Mouse (Mus musculus) MEL (cell line): ENCODE results near the gene Ints2. TPM values are rescaled to one million over a fixed set of nuclear protein-coding genes. Genes with fewer than 3 reads are reported as not detected.

Source experiments
- DNase-seq: peaks from one replicate; pipeline ENCODE4 v3.0.0; 2011; ENCODE audit warnings: low read depth, low spot score
- H3K27ac ChIP-seq: 2 replicates; pipeline ENCODE4 v1.5.1; 2012; ENCODE audit warnings: low read depth, mild to moderate bottlenecking, control low read depth, low read length, moderate library complexity; ENCODE audit not compliant: control insufficient read depth
- H3K27me3 ChIP-seq, 2 experiments: fragments of 150-350 bp in 1 of 2; sonication (generic) in 1 of 2; 2 replicates each; pipeline ENCODE4 v1.6.1; 2012; ENCODE audit warnings: low read length in 2 of 2, mild to moderate bottlenecking in 2 of 2, improper control_type of control experiment in 1 of 2, moderate library complexity in 1 of 2; ENCODE audit not compliant: insufficient read depth in 2 of 2, control insufficient read depth in 1 of 2
- H3K36me3 ChIP-seq, 2 experiments: 2 replicates each; pipeline ENCODE4 v1.6.1; 2012 to 2014; ENCODE audit warnings: low read length in 2 of 2, improper control_type of control experiment in 1 of 2, inconsistent platforms in 1 of 2, mild to moderate bottlenecking in 1 of 2; ENCODE audit not compliant: insufficient read depth in 2 of 2, control insufficient read depth in 1 of 2
- H3K4me1 ChIP-seq, 2 experiments: fragments of 150-350 bp in 1 of 2; sonication (generic) in 1 of 2; 2 replicates each; pipeline ENCODE4 v1.6.1; 2012; ENCODE audit warnings: low read length in 2 of 2, improper control_type of control experiment in 1 of 2, mild to moderate bottlenecking in 1 of 2; ENCODE audit not compliant: insufficient read depth in 2 of 2, control insufficient read depth in 1 of 2
- H3K4me3 ChIP-seq, 2 experiments: fragments of 150-350 bp in 1 of 2; sonication (generic) in 1 of 2; 2 replicates each; pipeline ENCODE4 v1.5.1; 2012; ENCODE audit warnings: low read depth in 2 of 2, low read length in 2 of 2, mild to moderate bottlenecking in 2 of 2, moderate library complexity in 2 of 2, control low read depth in 1 of 2, improper control_type of control experiment in 1 of 2; ENCODE audit not compliant: control insufficient read depth in 1 of 2, insufficient read depth in 1 of 2
- H3K79me2 ChIP-seq: 2 replicates; pipeline ENCODE4 v1.6.1; 2012; ENCODE audit warnings: mild to moderate bottlenecking, low read length, moderate library complexity; ENCODE audit not compliant: control insufficient read depth, poor library complexity, insufficient read depth
- H3K9ac ChIP-seq: 2 replicates; pipeline ENCODE4 v1.6.1; 2012; ENCODE audit warnings: low read depth, mild to moderate bottlenecking, control low read depth, low read length, moderate library complexity; ENCODE audit not compliant: control insufficient read depth, poor library complexity, severe bottlenecking
- H3K9me3 ChIP-seq: fragments of 150-350 bp; sonication (generic); replicated peaks from 2 replicates; pipeline ENCODE4 v1.6.1; 2012; ENCODE audit warnings: mild to moderate bottlenecking, low read length, improper control_type of control experiment, moderate library complexity; ENCODE audit not compliant: insufficient read depth
- BHLHE40 ChIP-seq: IDR thresholded peaks from 2 replicates; pipeline ENCODE4 v1.6.1; 2012; ENCODE audit warnings: low read depth, mild to moderate bottlenecking, inconsistent platforms, low read length, improper control_type of control experiment, borderline replicate concordance
- CHD1 ChIP-seq: IDR thresholded peaks from 2 replicates; pipeline ENCODE4 v1.6.1; 2012; ENCODE audit warnings: low read depth, mild to moderate bottlenecking, inconsistent platforms, low read length, improper control_type of control experiment
- CHD2 ChIP-seq: IDR thresholded peaks from 2 replicates; pipeline ENCODE4 v1.6.1; 2011; ENCODE audit warnings: low read length, improper control_type of control experiment
- CTCF ChIP-seq, 3 experiments: IDR thresholded peaks in 2 of 3; conservative IDR thresholded peaks in 1 of 3; 2 replicates each; pipeline ENCODE4 v1.5.1; 2011 to 2012; ENCODE audit warnings: low read length in 3 of 3, low read depth in 2 of 3, mild to moderate bottlenecking in 2 of 3, improper control_type of control experiment in 1 of 3, inconsistent platforms in 1 of 3, mixed read lengths in 1 of 3, moderate library complexity in 1 of 3; ENCODE audit not compliant: control insufficient read depth in 1 of 3, insufficient read depth in 1 of 3, poor library complexity in 1 of 3, severe bottlenecking in 1 of 3
- E2F4 ChIP-seq: IDR thresholded peaks from 2 replicates; pipeline ENCODE4 v1.6.1; 2011; ENCODE audit warnings: low read depth, low read length, improper control_type of control experiment, borderline replicate concordance
- ELF1 ChIP-seq: IDR thresholded peaks from 2 replicates; pipeline ENCODE4 v1.6.1; 2014; ENCODE audit warnings: low read depth, mild to moderate bottlenecking, inconsistent platforms, low read length, improper control_type of control experiment, moderate library complexity
- EP300 ChIP-seq, 2 experiments: IDR thresholded peaks; 2 replicates each; pipeline ENCODE4 v1.6.1; 2011; ENCODE audit warnings: improper control_type of control experiment in 2 of 2, low read length in 2 of 2, low read depth in 1 of 2, mild to moderate bottlenecking in 1 of 2
- GABPA ChIP-seq: IDR thresholded peaks from 2 replicates; pipeline ENCODE4 v1.6.1; 2012; ENCODE audit warnings: low read depth, mild to moderate bottlenecking, inconsistent platforms, low read length, improper control_type of control experiment, moderate library complexity
- GATA1 ChIP-seq: IDR thresholded peaks from 2 replicates; pipeline ENCODE4 v1.6.1; 2011; ENCODE audit warnings: low read depth, low read length, improper control_type of control experiment
- HCFC1 ChIP-seq: IDR thresholded peaks from 2 replicates; pipeline ENCODE4 v1.6.1; 2012; ENCODE audit warnings: low read depth, mild to moderate bottlenecking, inconsistent platforms, low read length, improper control_type of control experiment, moderate library complexity
- JUND ChIP-seq: IDR thresholded peaks from 2 replicates; pipeline ENCODE4 v1.6.1; 2011; ENCODE audit warnings: low read depth, mild to moderate bottlenecking, improper control_type of control experiment, low read length
- KAT2A ChIP-seq: conservative IDR thresholded peaks from 2 replicates; pipeline ENCODE4 v1.6.1; 2012; ENCODE audit warnings: low read depth, low read length, improper control_type of control experiment, inconsistent platforms
- MAFK ChIP-seq: IDR thresholded peaks from 2 replicates; pipeline ENCODE4 v1.6.1; 2011; ENCODE audit warnings: low read depth, mild to moderate bottlenecking, low read length, improper control_type of control experiment, borderline replicate concordance
- MAX ChIP-seq: IDR thresholded peaks from 2 replicates; pipeline ENCODE4 v1.6.1; 2011; ENCODE audit warnings: low read length, improper control_type of control experiment
- MAZ ChIP-seq: IDR thresholded peaks from 2 replicates; pipeline ENCODE4 v1.6.1; 2012; ENCODE audit warnings: low read depth, mild to moderate bottlenecking, inconsistent platforms, low read length, improper control_type of control experiment
- MEF2A ChIP-seq: IDR thresholded peaks from 2 replicates; pipeline ENCODE4 v1.6.1; 2014; ENCODE audit warnings: low read depth, mild to moderate bottlenecking, inconsistent platforms, low read length, improper control_type of control experiment; ENCODE audit not compliant: poor library complexity, insufficient replicate concordance, severe bottlenecking; ENCODE audit errors: extremely low read depth
- MXI1 ChIP-seq: IDR thresholded peaks from 2 replicates; pipeline ENCODE4 v1.6.1; 2011; ENCODE audit warnings: mild to moderate bottlenecking, low read depth, low read length, improper control_type of control experiment
- MYB ChIP-seq: IDR thresholded peaks from 2 replicates; pipeline ENCODE4 v1.6.1; 2011; ENCODE audit warnings: mild to moderate bottlenecking, low read depth, low read length, improper control_type of control experiment
- MYC ChIP-seq: IDR thresholded peaks from 2 replicates; pipeline ENCODE4 v1.6.1; 2011; ENCODE audit warnings: low read depth, mild to moderate bottlenecking, low read length, improper control_type of control experiment, moderate library complexity
- NELFE ChIP-seq: IDR thresholded peaks from 2 replicates; pipeline ENCODE4 v1.6.1; 2011; ENCODE audit warnings: low read depth, low read length, improper control_type of control experiment
- NRF1 ChIP-seq: IDR thresholded peaks from 2 replicates; pipeline ENCODE4 v1.6.1; 2014; ENCODE audit warnings: low read depth, mild to moderate bottlenecking, inconsistent platforms, low read length, improper control_type of control experiment, moderate library complexity; ENCODE audit not compliant: poor library complexity, insufficient read depth, severe bottlenecking
- POLR2A ChIP-seq, 2 experiments: IDR thresholded peaks; 2 replicates each; pipeline ENCODE4 v1.6.1; 2011 to 2012; ENCODE audit warnings: low read length in 2 of 2, mild to moderate bottlenecking in 2 of 2, control low read depth in 1 of 2, improper control_type of control experiment in 1 of 2, low read depth in 1 of 2, moderate library complexity in 1 of 2; ENCODE audit not compliant: control insufficient read depth in 1 of 2, insufficient read depth in 1 of 2, poor library complexity in 1 of 2
- POLR2AphosphoS2 ChIP-seq: IDR thresholded peaks from 2 replicates; pipeline ENCODE4 v1.6.1; 2011; ENCODE audit warnings: low read length, improper control_type of control experiment
- POLR2AphosphoS5 ChIP-seq: IDR thresholded peaks from 2 replicates; pipeline ENCODE4 v1.6.1; 2012; ENCODE audit warnings: low read depth, borderline replicate concordance, mild to moderate bottlenecking, inconsistent platforms, low read length, moderate library complexity, mixed read lengths
- RAD21 ChIP-seq: IDR thresholded peaks from 2 replicates; pipeline ENCODE4 v1.6.1; 2011; ENCODE audit warnings: mild to moderate bottlenecking, low read depth, low read length, improper control_type of control experiment
- RCOR1 ChIP-seq: IDR thresholded peaks from 2 replicates; pipeline ENCODE4 v1.6.1; 2012; ENCODE audit warnings: low read depth, mild to moderate bottlenecking, inconsistent platforms, low read length, improper control_type of control experiment
- SIN3A ChIP-seq: IDR thresholded peaks from 2 replicates; pipeline ENCODE4 v1.6.1; 2012; ENCODE audit warnings: low read length, improper control_type of control experiment, inconsistent platforms
- SMC3 ChIP-seq: IDR thresholded peaks from 2 replicates; pipeline ENCODE4 v1.6.1; 2011; ENCODE audit warnings: low read depth, low read length, improper control_type of control experiment
- TAL1 ChIP-seq: IDR thresholded peaks from 2 replicates; pipeline ENCODE4 v1.6.1; 2012; ENCODE audit warnings: mild to moderate bottlenecking, inconsistent platforms, low read length, moderate library complexity, mixed read lengths
- TBP ChIP-seq: IDR thresholded peaks from 2 replicates; pipeline ENCODE4 v1.8.0; 2011; ENCODE audit warnings: low read depth, low read length, improper control_type of control experiment
- TCF12 ChIP-seq: IDR thresholded peaks from 2 replicates; pipeline ENCODE4 v1.6.1; 2014; ENCODE audit warnings: low read depth, mild to moderate bottlenecking, inconsistent platforms, low read length, improper control_type of control experiment, moderate library complexity
- UBTF ChIP-seq: IDR thresholded peaks from 2 replicates; pipeline ENCODE4 v1.6.1; 2012; ENCODE audit warnings: low read depth, mild to moderate bottlenecking, inconsistent platforms, low read length, improper control_type of control experiment, moderate library complexity, borderline replicate concordance; ENCODE audit not compliant: insufficient read depth
- USF1 ChIP-seq: IDR thresholded peaks from 2 replicates; pipeline ENCODE4 v1.6.1; 2014; ENCODE audit warnings: low read depth, mild to moderate bottlenecking, inconsistent platforms, low read length, improper control_type of control experiment, moderate library complexity
- USF2 ChIP-seq, 2 experiments: IDR thresholded peaks; 2 replicates each; pipeline ENCODE4 v1.6.1; 2011 to 2012; ENCODE audit warnings: improper control_type of control experiment in 2 of 2, low read length in 2 of 2, borderline replicate concordance in 1 of 2, inconsistent platforms in 1 of 2, low read depth in 1 of 2, mild to moderate bottlenecking in 1 of 2; ENCODE audit not compliant: insufficient read depth in 1 of 2
- ZC3H11A ChIP-seq: IDR thresholded peaks from 2 replicates; pipeline ENCODE4 v1.6.1; 2012; ENCODE audit warnings: low read depth, mild to moderate bottlenecking, inconsistent platforms, low read length, improper control_type of control experiment
- ZKSCAN1 ChIP-seq: IDR thresholded peaks from 2 replicates; pipeline ENCODE4 v1.6.1; 2012; ENCODE audit warnings: low read depth, mild to moderate bottlenecking, inconsistent platforms, low read length, improper control_type of control experiment, moderate library complexity
- ZMIZ1 ChIP-seq: IDR thresholded peaks from 2 replicates; pipeline ENCODE4 v1.6.1; 2012; ENCODE audit warnings: low read depth, mild to moderate bottlenecking, inconsistent platforms, low read length, improper control_type of control experiment, moderate library complexity
- ZNF384 ChIP-seq: IDR thresholded peaks from 2 replicates; pipeline ENCODE4 v1.6.1; 2012; ENCODE audit warnings: low read depth, mild to moderate bottlenecking, inconsistent platforms, low read length, improper control_type of control experiment
- polyA plus RNA-seq, 2 experiments: library from polyadenylated mRNA; stranded (reverse) in 1 of 2; unstranded in 1 of 2; fragments of >175 nt in 1 of 2; fragments of >200 nt in 1 of 2; gene quantifications; 2 replicates each; pipeline versions ENCODE4 v1.2.1 to v1.2.4; 2012; ENCODE audit warnings: low replicate concordance in 2 of 2, low read depth in 1 of 2; ENCODE audit not compliant: insufficient read length in 2 of 2, insufficient read depth in 1 of 2, missing spikeins in 1 of 2
- total RNA-seq: library from RNA; depleted of rRNA; stranded (reverse); fragments of 300-350 nt; gene quantifications from 2 replicates; pipeline ENCODE4 v1.2.3, GENCODE M21; 2012

The Ints2 gene
- total and polyA plus RNA-seq, 3 experiments, result 43.0 to 120 (median 75.3) TPM

- H3K9me3 ChIP-seq, result no peaks in the 10 kb centered on the region
- no peak overlapping the region for H3K9ac ChIP-seq
- H3K4me3 ChIP-seq, result no peak overlapping the region
- peaks cover 9 to 16% of the 10 kb centered on the region in 2 experiments for H3K4me1 ChIP-seq
- no peak overlapping the region for H3K27ac ChIP-seq
- peaks cover 15% of the 10 kb centered on the region for H3K79me2 ChIP-seq
- no peak for DNase-seq
- H3K27me3 ChIP-seq, result no peaks in the 10 kb centered on the region
- peaks cover 26 to 34% of the 10 kb centered on the region in 2 experiments for H3K36me3 ChIP-seq
- TF ChIP-seq SIN3A (no peak; the same call in 1 of the 2 replicates), POLR2A (IDR thresholded peaks at IDR 0.05; ENCODE audit: control insufficient read depth in 1 of 2, insufficient read depth in 1 of 2, low read depth in 1 of 2, low read length in 2 of 2, poor library complexity in 1 of 2) (no peak), CHD1 (no peak), ZNF384 (peak; percentile 63), KAT2A (no peak), POLR2AphosphoS5 (no peak), NRF1 (no peak), CTCF (IDR thresholded peaks at IDR 0.05 in 2 of 3, conservative IDR thresholded peaks at IDR 0.05 in 1 of 3; ENCODE audit: control insufficient read depth in 1 of 3, insufficient read depth in 1 of 3, low read depth in 2 of 3, low read length in 3 of 3, poor library complexity in 1 of 3, severe bottlenecking in 1 of 3) (no peak), MAZ (0 out of 2 replicates have a peak, but pooled peaks have one; percentile 23), HCFC1 (no peak), MAX (no peak), POLR2AphosphoS2 (no peak), BHLHE40 (0 out of 2 replicates have a peak, but pooled peaks have one; percentile 5), UBTF (no peak), JUND (no peak), ZC3H11A (no peak), RCOR1 (peak; percentile 64), USF1 (no peak), SMC3 (no peak), TBP (no peak), E2F4 (no peak), MXI1 (no peak), ZKSCAN1 (0 out of 2 replicates have a peak, but pooled peaks have one; percentile 22), MEF2A (no peak), CHD2 (no peak), TCF12 (0 out of 2 replicates have a peak, but pooled peaks have one; percentile 15), TAL1 (no peak), GABPA (no peak), USF2 (IDR thresholded peaks at IDR 0.05; ENCODE audit: borderline replicate concordance in 1 of 2, insufficient read depth in 1 of 2, low read depth in 1 of 2, low read length in 2 of 2) (no peak), MYC (no peak), RAD21 (no peak), ZMIZ1 (no peak), GATA1 (peak; percentile 37; the same call in 1 of the 2 replicates), ELF1 (no peak), EP300 (IDR thresholded peaks at IDR 0.05; ENCODE audit: low read depth in 1 of 2, low read length in 2 of 2) (peak; percentile 16 to 49; a peak in 2 of 4 replicates), NELFE (no peak), MYB (no peak), MAFK (0 out of 2 replicates have a peak, but pooled peaks have one; percentile 17)
These were observed 4.0 kb downstream of the Ints2 start for GRCm38 (mm10) chr11:86253342-86253741.
